Mouse (Mus musculus): ENCODE results near the gene Ifitm3. TPM values are rescaled to one million over a fixed set of nuclear protein-coding genes. Genes with fewer than 3 reads are reported as not detected.
A peak's percentile ranks its signal among the peaks of the same experiment; 100 is the strongest.

Gene Ifitm3
- 15.2 and 23.0 TPM in 2 replicates for polyA plus RNA-seq (2012; rRNA removed)

DNA sequence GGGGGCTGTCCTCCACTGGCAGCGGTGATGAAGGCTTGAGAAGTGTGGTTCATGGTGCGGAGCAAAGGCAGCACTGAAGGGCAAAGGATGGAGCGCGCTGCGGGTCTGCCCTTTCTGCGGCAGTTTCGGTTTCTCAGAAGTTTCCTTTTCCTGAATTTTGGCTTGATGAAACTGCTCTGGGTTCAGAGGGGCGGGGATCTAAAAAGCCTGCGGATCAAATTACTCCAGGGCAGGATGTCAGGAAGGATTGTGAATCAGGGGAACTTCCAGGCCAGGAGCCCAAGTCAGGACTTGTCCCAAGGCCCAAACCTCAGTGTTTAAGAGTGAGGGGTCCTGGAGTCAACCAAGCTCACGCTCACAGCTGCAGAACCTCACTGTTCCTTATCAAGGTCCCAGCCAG is at the start of gene Ifitm3:
Ifitm3 (minus strand) TSS at position 178 of the 400 bp plus-strand sequence.
- Histone ChIP-seq H3K4me3 (ENCODE audit: control insufficient read depth, low read depth, low read length) (peak within 1 kb of the TSS; percentile 72), H3K27ac (ENCODE audit: control insufficient read depth, insufficient read depth, low read depth, low read length) (peak within 1 kb of the TSS; percentile 73; the same call in 1 of the 2 replicates), H3K27me3 (ENCODE audit: control insufficient read depth, insufficient read depth, low read length) (no peaks in the 10 kb centered on the region), H3K36me3 (ENCODE audit: control insufficient read depth, insufficient read depth, low read length) (no peaks in the 10 kb centered on the region), H3K4me1 (ENCODE audit: control insufficient read depth, insufficient read depth, low read length) (peaks cover 5% of the 10 kb centered on the region)
- TF ChIP-seq POLR2A (IDR thresholded peaks at IDR 0.05; ENCODE audit: control insufficient read depth, low read depth, low read length) (peak; percentile 23; the same call in 1 of the 2 replicates), CTCF (IDR thresholded peaks at IDR 0.05; ENCODE audit: control insufficient read depth, insufficient read depth, insufficient replicate concordance, low read depth, low read length) (no peak)

DNA sequence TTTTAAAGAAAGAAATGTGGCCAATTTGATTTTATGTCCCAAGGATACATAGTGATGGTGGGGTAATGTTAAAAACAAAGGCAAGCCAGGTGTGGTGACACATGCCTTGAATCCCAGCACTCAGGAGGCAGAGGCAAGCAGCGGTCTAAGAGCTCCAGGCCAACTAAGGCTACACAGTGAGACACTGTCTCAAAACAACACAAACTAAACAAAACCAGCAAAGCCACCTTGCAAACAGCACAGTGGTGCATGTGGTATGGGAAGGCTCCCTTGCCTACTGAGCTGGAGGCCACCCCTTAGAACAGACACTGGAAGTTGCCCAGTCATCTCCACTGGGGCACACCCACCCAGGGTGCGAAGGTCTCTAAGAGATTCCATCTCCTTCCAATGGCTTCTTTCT is 49.4 kb upstream of the Ifitm3 start:
- Histone ChIP-seq H3K36me3 (ENCODE audit: control insufficient read depth, insufficient read depth, low read length) (no peaks in the 10 kb centered on the region), H3K4me1 (ENCODE audit: control insufficient read depth, insufficient read depth, low read length) (peaks cover 8% of the 10 kb centered on the region), H3K27ac (ENCODE audit: control insufficient read depth, insufficient read depth, low read depth, low read length) (no peak overlapping the region), H3K4me3 (ENCODE audit: control insufficient read depth, low read depth, low read length) (peak overlapping the region; percentile 87), H3K27me3 (ENCODE audit: control insufficient read depth, insufficient read depth, low read length) (no peaks in the 10 kb centered on the region; the same call in 1 of the 2 replicates)
- TF ChIP-seq CTCF (IDR thresholded peaks at IDR 0.05; ENCODE audit: control insufficient read depth, insufficient read depth, insufficient replicate concordance, low read depth, low read length): no peak
- TF ChIP-seq POLR2A (IDR thresholded peaks at IDR 0.05; ENCODE audit: control insufficient read depth, low read depth, low read length): no peak

DNA sequence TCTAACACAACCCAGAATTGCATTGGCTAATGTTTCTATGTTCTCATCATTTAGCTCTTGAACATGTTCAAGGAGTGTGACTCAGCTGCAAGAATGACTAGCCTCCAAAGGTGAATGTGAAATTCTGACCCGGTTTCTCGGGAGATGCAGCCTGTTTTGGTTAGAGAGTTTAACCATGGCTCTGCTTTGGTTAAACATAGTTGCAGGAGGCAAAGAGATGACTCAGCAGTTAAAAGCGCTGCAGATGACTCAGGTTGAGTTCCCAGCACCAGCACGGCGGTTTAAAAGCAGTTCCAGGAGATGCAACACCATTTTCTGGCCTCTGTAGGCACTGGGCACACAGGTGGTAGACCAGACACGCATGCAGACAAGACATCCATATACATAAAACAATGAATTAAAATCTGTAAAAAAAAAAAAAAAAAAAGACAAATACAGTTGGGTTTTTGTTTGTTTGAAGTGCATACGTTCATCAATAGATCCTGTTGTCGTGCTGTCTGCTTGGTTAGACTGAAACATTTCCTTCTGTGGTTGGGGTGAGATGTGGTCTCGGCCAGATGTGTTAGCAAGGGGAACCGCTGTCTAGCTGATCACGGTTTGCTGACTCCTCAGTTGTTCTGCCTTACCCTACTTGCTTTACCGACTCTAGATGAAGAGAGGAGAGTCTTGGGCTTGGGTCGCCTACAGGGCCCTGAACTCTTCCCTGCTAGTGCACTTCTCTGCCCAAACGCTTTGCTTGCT is 48.2 kb upstream of the Ifitm3 start:
- TF ChIP-seq POLR2A (IDR thresholded peaks at IDR 0.05; ENCODE audit: control insufficient read depth, low read depth, low read length) (no peak), CTCF (IDR thresholded peaks at IDR 0.05; ENCODE audit: control insufficient read depth, insufficient read depth, insufficient replicate concordance, low read depth, low read length) (no peak)
- no peak overlapping the region for H3K27ac ChIP-seq (ENCODE audit: control insufficient read depth, insufficient read depth, low read depth, low read length)
- H3K4me3 ChIP-seq (ENCODE audit: control insufficient read depth, low read depth, low read length): no peak overlapping the region
- no peaks in the 10 kb centered on the region; the same call in 1 of the 2 replicates for H3K27me3 ChIP-seq (ENCODE audit: control insufficient read depth, insufficient read depth, low read length)
- no peaks in the 10 kb centered on the region for H3K36me3 ChIP-seq (ENCODE audit: control insufficient read depth, insufficient read depth, low read length)
- H3K4me1 ChIP-seq (ENCODE audit: control insufficient read depth, insufficient read depth, low read length): peaks cover 8% of the 10 kb centered on the region

DNA sequence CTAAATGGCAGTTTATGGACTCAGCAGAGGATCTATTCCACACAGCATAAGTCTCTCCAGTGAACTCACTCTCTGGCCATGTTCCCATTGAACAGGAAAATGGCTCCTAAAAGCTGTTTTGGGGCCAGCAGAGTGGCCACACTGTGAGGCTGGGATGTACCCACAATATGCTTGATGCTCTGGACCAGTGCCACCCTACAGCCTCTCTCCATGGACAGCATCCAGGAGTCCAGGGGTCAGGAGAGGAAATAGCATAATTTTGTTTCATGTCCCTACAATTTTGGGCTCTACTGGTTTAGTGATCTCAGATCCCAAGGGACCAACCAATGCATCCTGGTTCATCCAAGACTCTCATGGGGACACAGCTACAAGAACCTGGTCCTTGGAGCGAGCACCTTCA is 47.0 kb upstream of the Ifitm3 start:
- TF ChIP-seq POLR2A (IDR thresholded peaks at IDR 0.05; ENCODE audit: control insufficient read depth, low read depth, low read length) (no peak), CTCF (IDR thresholded peaks at IDR 0.05; ENCODE audit: control insufficient read depth, insufficient read depth, insufficient replicate concordance, low read depth, low read length) (no peak)
- H3K27me3 ChIP-seq (ENCODE audit: control insufficient read depth, insufficient read depth, low read length): no peaks in the 10 kb centered on the region; the same call in 1 of the 2 replicates
- peaks cover 8% of the 10 kb centered on the region for H3K4me1 ChIP-seq (ENCODE audit: control insufficient read depth, insufficient read depth, low read length)
- no peaks in the 10 kb centered on the region for H3K36me3 ChIP-seq (ENCODE audit: control insufficient read depth, insufficient read depth, low read length)
- no peak overlapping the region for H3K27ac ChIP-seq (ENCODE audit: control insufficient read depth, insufficient read depth, low read depth, low read length)
- no peak overlapping the region for H3K4me3 ChIP-seq (ENCODE audit: control insufficient read depth, low read depth, low read length)

DNA sequence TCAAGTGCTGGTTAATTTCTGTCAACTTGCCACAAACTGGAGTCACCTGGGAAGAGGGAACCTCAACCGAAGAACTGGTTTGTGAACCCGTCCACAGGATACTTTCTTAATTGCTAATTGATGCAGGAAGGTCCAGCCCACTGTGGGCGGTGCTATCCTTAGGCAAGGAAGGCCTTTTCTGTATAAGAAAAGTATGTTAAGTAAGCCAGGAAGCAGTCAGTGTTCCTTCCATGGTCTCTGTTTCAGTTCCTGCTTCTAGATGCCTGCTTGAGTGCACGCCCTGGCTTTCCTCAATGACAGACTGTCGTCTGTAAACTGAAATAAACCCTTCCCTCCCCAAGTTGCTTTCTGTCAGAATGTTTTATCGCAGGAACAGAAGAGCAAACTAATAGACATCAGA is 46.4 kb upstream of the Ifitm3 start:
- TF ChIP-seq POLR2A (IDR thresholded peaks at IDR 0.05; ENCODE audit: control insufficient read depth, low read depth, low read length) (no peak), CTCF (IDR thresholded peaks at IDR 0.05; ENCODE audit: control insufficient read depth, insufficient read depth, insufficient replicate concordance, low read depth, low read length) (no peak)
- Histone ChIP-seq H3K27me3 (ENCODE audit: control insufficient read depth, insufficient read depth, low read length) (no peaks in the 10 kb centered on the region; the same call in 1 of the 2 replicates), H3K4me3 (ENCODE audit: control insufficient read depth, low read depth, low read length) (no peak overlapping the region), H3K27ac (ENCODE audit: control insufficient read depth, insufficient read depth, low read depth, low read length) (no peak overlapping the region), H3K4me1 (ENCODE audit: control insufficient read depth, insufficient read depth, low read length) (peaks cover 8% of the 10 kb centered on the region), H3K36me3 (ENCODE audit: control insufficient read depth, insufficient read depth, low read length) (no peaks in the 10 kb centered on the region)

DNA sequence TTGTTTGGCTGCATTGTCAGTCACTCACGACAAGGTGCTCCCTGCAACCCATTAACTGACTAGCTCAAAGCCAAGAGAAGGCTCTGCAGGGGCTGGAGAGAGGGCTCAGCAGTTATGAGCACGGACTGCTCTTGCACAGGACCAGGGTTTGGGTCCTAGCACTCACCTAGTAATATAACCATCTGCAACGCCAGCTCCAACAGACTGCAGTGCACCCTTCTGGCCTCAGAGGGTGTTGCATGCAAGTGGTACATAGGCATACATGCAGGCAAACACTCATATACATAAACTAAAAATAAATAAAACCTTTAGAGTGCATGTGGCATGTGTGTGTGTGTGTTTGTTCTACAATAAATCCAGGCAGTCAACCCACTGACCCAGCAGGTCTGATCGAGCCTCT is 45.2 kb upstream of the Ifitm3 start:
- no peak for TF ChIP-seq POLR2A (IDR thresholded peaks at IDR 0.05; ENCODE audit: control insufficient read depth, low read depth, low read length)
- TF ChIP-seq CTCF (IDR thresholded peaks at IDR 0.05; ENCODE audit: control insufficient read depth, insufficient read depth, insufficient replicate concordance, low read depth, low read length): no peak
- no peaks in the 10 kb centered on the region for H3K36me3 ChIP-seq (ENCODE audit: control insufficient read depth, insufficient read depth, low read length)
- no peak overlapping the region for H3K27ac ChIP-seq (ENCODE audit: control insufficient read depth, insufficient read depth, low read depth, low read length)
- H3K4me1 ChIP-seq (ENCODE audit: control insufficient read depth, insufficient read depth, low read length): peaks cover 6% of the 10 kb centered on the region
- H3K27me3 ChIP-seq (ENCODE audit: control insufficient read depth, insufficient read depth, low read length): no peaks in the 10 kb centered on the region
- no peak overlapping the region for H3K4me3 ChIP-seq (ENCODE audit: control insufficient read depth, low read depth, low read length)

DNA sequence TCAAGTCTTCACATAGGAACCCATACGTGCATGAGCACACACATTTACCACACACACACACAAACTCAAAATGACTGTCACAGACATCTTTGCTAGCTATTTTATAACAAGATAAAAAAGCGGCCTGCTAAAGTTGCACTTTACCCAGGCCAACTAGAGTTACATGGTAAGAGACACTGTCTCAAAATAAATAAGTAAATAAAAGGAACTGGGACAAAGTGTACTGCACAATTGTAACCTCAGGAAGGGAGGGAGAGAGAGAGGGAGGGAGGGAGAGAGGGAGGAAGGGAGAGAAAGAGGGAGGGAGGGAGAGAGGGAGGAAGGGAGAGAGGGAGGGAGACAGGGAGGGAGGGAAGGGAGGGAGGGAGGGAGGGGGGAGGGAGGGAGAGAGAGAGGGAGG is 41.9 kb upstream of the Ifitm3 start:
- Histone ChIP-seq H3K27ac (ENCODE audit: control insufficient read depth, insufficient read depth, low read depth, low read length) (no peak overlapping the region), H3K4me1 (ENCODE audit: control insufficient read depth, insufficient read depth, low read length) (peaks cover 7% of the 10 kb centered on the region), H3K36me3 (ENCODE audit: control insufficient read depth, insufficient read depth, low read length) (no peaks in the 10 kb centered on the region), H3K27me3 (ENCODE audit: control insufficient read depth, insufficient read depth, low read length) (no peaks in the 10 kb centered on the region), H3K4me3 (ENCODE audit: control insufficient read depth, low read depth, low read length) (no peak overlapping the region)
- TF ChIP-seq POLR2A (IDR thresholded peaks at IDR 0.05; ENCODE audit: control insufficient read depth, low read depth, low read length) (no peak), CTCF (IDR thresholded peaks at IDR 0.05; ENCODE audit: control insufficient read depth, insufficient read depth, insufficient replicate concordance, low read depth, low read length) (no peak)
